Mouse (Mus musculus) E14TG2a.4 (cell line): ENCODE measurements at regions not wholly inside any gene's neighbourhood (a gene's known extent, or its start where the extent isn't known, plus 50 kb on each side); places are given as distances from the start of the nearest gene placed in this dataset.

Source experiments
- CTCF ChIP-seq: conservative IDR thresholded peaks from 2 replicates; pipeline ENCODE4 v1.5.1; 2014; ENCODE audit warnings: low read length
- POU5F1 ChIP-seq: IDR thresholded peaks from 2 replicates; pipeline ENCODE4 v1.6.1; 2014; ENCODE audit warnings: low read length, borderline replicate concordance

GRCm38 (mm10) chr10:35013430-35013829, 530.2 kb downstream of the Frk start:
- TF ChIP-seq CTCF, result no peak
- no peak for TF ChIP-seq POU5F1
